Mouse (Mus musculus): ENCODE measurements around the gene Cers6. TPM values are rescaled to one million over a fixed set of nuclear protein-coding genes. Genes with fewer than 3 reads are reported as not detected.

The Cers6 gene
- polyA plus RNA-seq, 1 experiment from 2014 or later, result 70.7 TPM

GRCm38 (mm10) chr2:68906921-68907320 lies 45.7 kb downstream of the Cers6 start:
- no peaks in the 10 kb centered on the region; the same call in 1 of the 2 replicates for H3K4me1 ChIP-seq
- H3K27me3 ChIP-seq (replicated peaks), result no peaks in the 10 kb centered on the region
- H3K4me3 ChIP-seq, result no peak overlapping the region
- no peaks in the 10 kb centered on the region for H3K36me3 ChIP-seq (replicated peaks)
- H3K9ac ChIP-seq, result no peak overlapping the region
- no peak overlapping the region for H3K27ac ChIP-seq
- ATAC-seq (replicated peaks), result no peak
- WGBS, result 88% methylated on average over 3 of the region's 3 CpGs
- no peak overlapping the region for H3K4me2 ChIP-seq
- H3K9me3 ChIP-seq, result no peaks in the 10 kb centered on the region

- no peak overlapping the region for H3K27ac ChIP-seq
Measured at GRCm38 (mm10) chr2:68907721-68908463, 46.7 kb downstream of the Cers6 start.

GRCm38 (mm10) chr2:68910727-68911126 lies 49.5 kb downstream of the Cers6 start:
- H3K36me3 ChIP-seq (replicated peaks), result no peaks in the 10 kb centered on the region
- WGBS, result 83% methylated on average over 7 of the region's 7 CpGs
- no peak overlapping the region for H3K27ac ChIP-seq

More at GRCm38 (mm10) chr2:68907721-68908463, 46.7 kb downstream of the Cers6 start:
- Histone ChIP-seq H3K4me1 (no peaks in the 10 kb centered on the region; the same call in 1 of the 2 replicates), H3K36me3 (replicated peaks) (no peaks in the 10 kb centered on the region), H3K9ac (no peak overlapping the region), H3K9me3 (no peaks in the 10 kb centered on the region), H3K27me3 (replicated peaks) (no peaks in the 10 kb centered on the region), H3K4me3 (no peak overlapping the region), H3K4me2 (no peak overlapping the region)
- no peak for ATAC-seq (replicated peaks)
- 82% methylated on average over 11 of the region's 11 CpGs for WGBS

GRCm38 (mm10) chr2:68911587-68912483 lies 50.6 kb downstream of the Cers6 start:
- 86% methylated on average over 12 of the region's 12 CpGs for whole genome bisulfite sequencing
- H3K9ac ChIP-seq, result no peak overlapping the region
- ATAC-seq (replicated peaks), result no peak
- no peaks in the 10 kb centered on the region for H3K36me3 ChIP-seq (replicated peaks)
- no peaks in the 10 kb centered on the region; the same call in 1 of the 2 replicates for H3K4me1 ChIP-seq
- H3K27ac ChIP-seq, result no peak overlapping the region
- no peak overlapping the region for H3K4me3 ChIP-seq
- no peaks in the 10 kb centered on the region for H3K9me3 ChIP-seq
- no peak overlapping the region for H3K4me2 ChIP-seq
- H3K27me3 ChIP-seq (replicated peaks), result no peaks in the 10 kb centered on the region

More at GRCm38 (mm10) chr2:68910727-68911126, 49.5 kb downstream of the Cers6 start:
- no peaks in the 10 kb centered on the region for H3K9me3 ChIP-seq
- no peak for ATAC-seq (replicated peaks)
- H3K4me3 ChIP-seq, result no peak overlapping the region
- H3K9ac ChIP-seq, result no peak overlapping the region
- no peaks in the 10 kb centered on the region for H3K27me3 ChIP-seq (replicated peaks)
- H3K4me2 ChIP-seq, result no peak overlapping the region
- H3K4me1 ChIP-seq, result no peaks in the 10 kb centered on the region; the same call in 1 of the 2 replicates

- no peaks in the 10 kb centered on the region for H3K27me3 ChIP-seq (replicated peaks)
- no peak overlapping the region for H3K9ac ChIP-seq
- H3K4me3 ChIP-seq, result no peak overlapping the region
- no peak for ATAC-seq (replicated peaks)
- H3K4me2 ChIP-seq, result no peak overlapping the region
- H3K27ac ChIP-seq, result no peak overlapping the region
- H3K9me3 ChIP-seq, result no peaks in the 10 kb centered on the region
- no peaks in the 10 kb centered on the region for H3K4me1 ChIP-seq
- H3K36me3 ChIP-seq (replicated peaks), result no peaks in the 10 kb centered on the region
Measured at GRCm38 (mm10) chr2:68915742-68916141, 54.5 kb downstream of the Cers6 start.

- ATAC-seq (replicated peaks), result no peak
- Histone ChIP-seq H3K4me2 (no peak overlapping the region), H3K36me3 (replicated peaks) (no peaks in the 10 kb centered on the region), H3K27me3 (replicated peaks) (no peaks in the 10 kb centered on the region), H3K27ac (no peak overlapping the region), H3K9ac (no peak overlapping the region), H3K4me1 (no peaks in the 10 kb centered on the region), H3K4me3 (no peak overlapping the region), H3K9me3 (no peaks in the 10 kb centered on the region)
- WGBS, result 92% methylated on average over 3 of the region's 3 CpGs
Measured at GRCm38 (mm10) chr2:68916299-68916698, 55.1 kb downstream of the Cers6 start.

- Histone ChIP-seq H3K9me3 (no peaks in the 10 kb centered on the region), H3K27ac (no peak overlapping the region), H3K4me2 (no peak overlapping the region), H3K36me3 (replicated peaks) (no peaks in the 10 kb centered on the region), H3K27me3 (replicated peaks) (no peaks in the 10 kb centered on the region), H3K9ac (no peak overlapping the region), H3K4me3 (no peak overlapping the region), H3K4me1 (no peaks in the 10 kb centered on the region)
- ATAC-seq (replicated peaks), result no peak
Measured at GRCm38 (mm10) chr2:68917010-68917409, 55.8 kb downstream of the Cers6 start.

GRCm38 (mm10) chr2:68917524-68917923 lies 56.3 kb downstream of the Cers6 start:
- Histone ChIP-seq H3K27me3 (replicated peaks) (no peaks in the 10 kb centered on the region), H3K9me3 (no peaks in the 10 kb centered on the region), H3K4me1 (no peaks in the 10 kb centered on the region), H3K36me3 (replicated peaks) (no peaks in the 10 kb centered on the region), H3K27ac (no peak overlapping the region), H3K4me3 (no peak overlapping the region), H3K4me2 (no peak overlapping the region), H3K9ac (no peak overlapping the region)
- no peak for ATAC-seq (replicated peaks)
- WGBS, result 89% methylated on average over 4 of the region's 4 CpGs

- H3K4me1 ChIP-seq, result no peaks in the 10 kb centered on the region
- ATAC-seq (replicated peaks), result no peak
- H3K27me3 ChIP-seq (replicated peaks), result no peaks in the 10 kb centered on the region
- no peak overlapping the region for H3K4me2 ChIP-seq
- H3K9me3 ChIP-seq, result no peaks in the 10 kb centered on the region
- H3K4me3 ChIP-seq, result no peak overlapping the region
- H3K36me3 ChIP-seq (replicated peaks), result no peaks in the 10 kb centered on the region
- 92% methylated on average over 9 of the region's 9 CpGs for WGBS
- no peak overlapping the region for H3K9ac ChIP-seq
- no peak overlapping the region for H3K27ac ChIP-seq
Measured at GRCm38 (mm10) chr2:68924344-68924743, 63.1 kb downstream of the Cers6 start.

GRCm38 (mm10) chr2:68925542-68925941 lies 64.3 kb downstream of the Cers6 start:
- no peaks in the 10 kb centered on the region for H3K9me3 ChIP-seq
- H3K9ac ChIP-seq, result no peak overlapping the region
- no peak overlapping the region for H3K4me2 ChIP-seq
- 0 out of 2 replicates have a peak, but pooled peaks have one; percentile 54 for ATAC-seq (replicated peaks)
- WGBS, result 84% methylated on average over 6 of the region's 6 CpGs
- no peaks in the 10 kb centered on the region for H3K36me3 ChIP-seq (replicated peaks)
- no peaks in the 10 kb centered on the region for H3K4me1 ChIP-seq
- no peaks in the 10 kb centered on the region for H3K27me3 ChIP-seq (replicated peaks)
- no peak overlapping the region for H3K4me3 ChIP-seq
- H3K27ac ChIP-seq, result no peak overlapping the region

- no peak overlapping the region for H3K4me2 ChIP-seq
- no peaks in the 10 kb centered on the region for H3K36me3 ChIP-seq (replicated peaks)
- WGBS, result 81% methylated on average over 10 of the region's 10 CpGs
- no peak overlapping the region for H3K4me3 ChIP-seq
- H3K9me3 ChIP-seq, result no peaks in the 10 kb centered on the region
- H3K4me1 ChIP-seq, result no peaks in the 10 kb centered on the region
- H3K27me3 ChIP-seq (replicated peaks), result no peaks in the 10 kb centered on the region
- ATAC-seq (replicated peaks), result no peak
- H3K27ac ChIP-seq, result no peak overlapping the region
- no peak overlapping the region for H3K9ac ChIP-seq
Measured at GRCm38 (mm10) chr2:68926913-68927790, 65.9 kb downstream of the Cers6 start.

GRCm38 (mm10) chr2:68932240-68932639 lies 71.0 kb downstream of the Cers6 start:
- Histone ChIP-seq H3K27me3 (replicated peaks) (no peaks in the 10 kb centered on the region), H3K9me3 (no peaks in the 10 kb centered on the region)
- 69% methylated on average over 4 of the region's 4 CpGs for WGBS

More at GRCm38 (mm10) chr2:68932240-68932639, 71.0 kb downstream of the Cers6 start:
- no peak overlapping the region for H3K4me2 ChIP-seq
- H3K36me3 ChIP-seq (replicated peaks), result no peaks in the 10 kb centered on the region
- H3K4me3 ChIP-seq, result no peak overlapping the region
- no peak overlapping the region for H3K27ac ChIP-seq
- ATAC-seq (replicated peaks), result no peak
- H3K9ac ChIP-seq, result no peak overlapping the region
- no peaks in the 10 kb centered on the region for H3K4me1 ChIP-seq

Measured in midbrain, embryonic 15.5 days (tissue).